Mouse (Mus musculus): ENCODE data around the gene Klkb1.
"Not testable (repeated sequence)": the region's sequence is repeated elsewhere in the genome, so short reads cannot be mapped to it uniquely, and the experiment has no call there.

Gene Klkb1

DNA sequence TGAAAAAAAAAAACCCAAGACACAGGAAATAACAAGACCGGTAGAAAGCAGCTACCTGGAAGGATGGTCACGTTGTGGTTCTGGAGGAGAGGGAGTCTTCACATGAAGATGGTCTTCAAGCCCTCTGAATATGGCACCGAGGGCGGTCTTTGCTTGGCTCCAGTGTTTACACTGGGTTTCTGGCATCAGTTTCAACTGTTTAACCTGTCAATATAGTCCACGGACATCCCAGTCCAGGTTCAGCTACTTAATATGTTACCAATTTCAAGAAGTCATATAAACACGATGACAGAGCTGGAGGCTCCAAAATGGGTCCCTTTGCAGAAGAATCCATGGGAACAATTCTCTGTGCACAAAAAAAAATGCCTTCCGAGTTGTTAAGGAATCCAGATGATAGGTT lies at the start of gene Klkb1:
Gene Klkb1 (minus strand): TSS at position 173 of the 400 bp plus-strand sequence.
- no peak for DNase-seq (ENCODE audit: low spot score)

- DNase-seq (ENCODE audit: low spot score), result no peak
Measured at GRCm38 (mm10) chr8:45344298-45344697, 49.6 kb upstream of the Klkb1 start.

DNA sequence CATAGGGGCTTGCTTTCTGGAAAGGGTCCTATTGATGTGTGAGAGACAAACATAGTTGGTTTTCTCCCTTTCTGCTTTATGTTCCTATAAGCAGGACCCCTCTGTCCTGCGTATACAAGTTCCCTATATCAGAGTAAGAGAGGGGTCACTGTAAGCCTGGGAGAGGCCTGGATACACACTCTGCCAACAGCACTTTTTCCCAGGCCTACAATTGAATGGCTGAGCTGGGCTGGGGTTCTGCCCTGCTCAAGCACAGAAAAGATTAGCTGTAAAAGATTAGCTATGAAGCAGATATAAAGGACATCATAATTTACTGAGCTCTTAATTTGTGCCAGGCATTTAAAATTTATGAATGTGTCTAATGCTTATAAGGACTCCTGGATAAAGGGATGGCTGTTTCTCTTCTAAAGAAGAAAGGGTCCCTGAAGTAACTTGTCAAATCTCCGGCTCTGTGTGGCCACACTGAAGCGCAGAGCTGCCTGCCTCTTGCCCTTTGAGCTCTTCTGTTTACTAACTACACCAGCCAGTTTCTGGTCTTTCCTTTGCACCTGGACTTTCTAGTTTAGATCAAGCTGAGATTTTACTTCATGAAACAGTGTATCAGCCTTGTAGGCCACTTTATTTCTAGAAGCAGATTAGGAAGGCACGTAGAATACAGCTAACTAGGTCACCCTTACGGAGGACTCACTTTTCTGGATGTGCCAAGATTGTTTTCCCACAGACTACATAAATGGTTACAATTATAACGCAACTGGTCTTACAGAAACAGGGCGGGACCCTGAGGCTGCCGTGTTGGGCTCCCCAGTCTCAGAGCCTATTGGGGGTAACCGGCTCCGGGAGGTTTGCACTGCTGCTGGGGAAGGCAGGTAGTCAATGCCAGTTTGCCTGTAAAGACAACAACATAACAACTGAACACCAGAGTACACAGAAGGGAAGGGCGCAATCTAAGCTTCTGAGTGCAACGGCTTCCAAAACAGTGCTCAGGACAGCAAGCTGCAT lies 47.3 kb upstream of the Klkb1 start:
- no peak for DNase-seq (ENCODE audit: low spot score)

DNA sequence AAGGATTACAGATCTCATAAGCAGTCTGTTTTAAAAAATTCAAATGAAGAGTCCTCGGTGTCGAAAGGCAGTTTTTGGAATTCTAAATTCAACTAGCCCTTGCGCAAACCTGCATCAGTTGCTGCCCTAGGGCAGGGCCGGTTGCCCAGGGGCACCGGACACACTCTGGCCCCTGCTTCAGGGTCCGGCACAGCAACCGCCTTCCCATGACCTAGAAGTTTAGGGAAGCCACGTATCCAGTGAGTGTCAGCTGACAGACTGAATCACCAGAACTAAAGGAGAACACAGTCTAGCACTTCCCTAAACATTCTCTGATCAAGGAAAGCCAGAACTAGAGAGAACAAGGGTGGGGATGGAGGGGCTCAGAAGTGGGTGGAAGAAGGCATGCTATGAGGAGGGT lies 38.8 kb upstream of the Klkb1 start:
- DNase-seq (ENCODE audit: low spot score), result peak; percentile 4

DNA sequence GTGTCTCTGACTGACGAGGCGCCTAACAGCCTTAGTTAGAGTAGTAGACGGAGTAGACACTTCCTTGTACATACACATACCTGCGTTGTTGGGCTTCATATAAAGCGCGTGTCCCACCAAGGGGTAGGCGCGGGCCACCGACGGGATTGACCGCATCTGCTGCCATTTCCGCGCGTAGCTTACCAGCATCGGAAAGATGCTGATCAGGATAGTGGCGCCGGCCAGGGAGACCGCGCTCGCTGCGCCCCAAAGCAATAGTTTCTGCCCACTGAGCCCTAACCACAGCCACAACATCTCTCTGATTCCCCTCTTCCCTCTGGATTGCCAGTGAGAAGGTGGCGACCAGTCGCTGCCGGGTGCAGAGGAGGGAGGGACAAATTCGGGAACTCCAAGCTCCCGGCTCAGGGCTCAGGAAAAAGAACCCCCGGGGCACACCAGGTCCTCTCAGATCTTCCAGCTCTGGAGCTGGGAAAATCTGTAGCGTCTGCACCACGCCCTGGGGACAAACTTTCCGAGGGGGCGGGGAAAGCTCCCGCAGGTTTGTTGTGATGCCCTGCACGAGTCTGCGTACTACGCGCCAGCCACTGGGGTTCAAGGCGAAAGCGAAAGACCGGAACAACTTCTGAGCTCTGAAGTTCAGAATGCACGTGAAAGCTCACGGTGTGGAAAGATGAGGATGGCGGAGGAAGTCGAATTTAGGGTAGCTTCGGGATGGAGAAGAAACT lies 38.2 kb upstream of the Klkb1 start, which contains the start of gene Cyp4v3:
Gene Cyp4v3 (minus strand): TSS at position 532 of the 725 bp plus-strand sequence.
- DNase-seq (ENCODE audit: low spot score), result peak; percentile 69

DNA sequence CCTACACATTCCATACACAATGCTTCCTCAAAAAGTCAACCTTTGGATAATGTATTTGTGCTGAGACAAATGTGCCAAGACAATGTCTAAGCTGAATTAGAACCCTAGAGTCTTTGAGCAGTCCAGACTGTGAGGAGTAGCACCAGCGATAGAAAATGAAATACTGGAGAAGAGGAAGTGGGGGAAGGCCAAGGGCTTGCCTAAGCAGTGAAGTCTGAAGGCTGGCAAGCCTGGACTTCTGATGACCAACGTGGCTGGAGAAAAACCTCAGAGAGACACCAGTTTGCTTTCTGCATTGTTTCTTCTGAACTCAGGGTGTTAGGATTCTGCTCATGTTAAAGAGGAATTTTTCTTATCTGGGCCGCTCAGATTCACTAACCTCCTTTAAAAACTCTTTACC lies 36.2 kb upstream of the Klkb1 start:
- DNase-seq (ENCODE audit: low spot score), result no peak

DNA sequence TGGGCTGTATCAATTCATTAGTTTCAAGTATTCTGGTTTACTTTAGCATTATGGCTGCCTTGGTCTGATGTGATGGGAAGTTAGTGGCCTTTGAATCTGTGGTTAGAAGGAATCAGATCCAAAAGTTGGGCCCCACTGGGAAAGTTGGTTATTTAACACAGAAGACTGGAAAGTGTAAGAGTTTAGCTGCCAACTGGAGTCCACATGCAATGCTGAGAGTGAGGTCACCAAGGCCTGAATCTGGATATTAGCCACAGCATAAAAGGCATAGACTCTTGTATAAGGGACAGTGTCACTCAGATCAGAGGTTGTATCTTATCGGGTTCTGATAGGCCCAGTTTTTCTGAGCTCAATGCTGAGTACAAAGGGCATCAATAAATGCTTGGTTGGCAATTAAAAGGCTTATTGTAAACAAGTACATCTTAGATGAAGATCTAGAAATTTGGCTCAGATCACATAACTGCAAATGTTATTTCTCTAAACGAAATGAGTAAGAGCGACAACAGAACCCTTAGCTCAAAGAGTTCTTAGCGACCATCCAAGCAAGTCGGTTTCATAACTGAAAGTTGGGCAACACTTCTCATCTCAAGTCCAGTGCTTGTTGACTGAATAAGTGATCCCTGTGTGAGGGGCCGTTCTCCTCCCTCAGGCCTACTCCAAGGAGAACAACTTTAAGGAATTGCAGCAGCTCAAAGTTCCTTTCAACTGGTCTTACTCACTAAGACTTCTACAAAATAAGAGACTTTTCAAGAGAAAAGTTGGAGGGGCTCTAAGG lies 34.7 kb upstream of the Klkb1 start:
- DNase-seq (ENCODE audit: low spot score), result no peak

GRCm38 (mm10) chr8:45327076-45327475 lies 32.4 kb upstream of the Klkb1 start:
- not testable (repeated sequence) for DNase-seq (ENCODE audit: low spot score)

GRCm38 (mm10) chr8:45324151-45324550 lies 29.5 kb upstream of the Klkb1 start:
- no peak for DNase-seq (ENCODE audit: low spot score)

DNA sequence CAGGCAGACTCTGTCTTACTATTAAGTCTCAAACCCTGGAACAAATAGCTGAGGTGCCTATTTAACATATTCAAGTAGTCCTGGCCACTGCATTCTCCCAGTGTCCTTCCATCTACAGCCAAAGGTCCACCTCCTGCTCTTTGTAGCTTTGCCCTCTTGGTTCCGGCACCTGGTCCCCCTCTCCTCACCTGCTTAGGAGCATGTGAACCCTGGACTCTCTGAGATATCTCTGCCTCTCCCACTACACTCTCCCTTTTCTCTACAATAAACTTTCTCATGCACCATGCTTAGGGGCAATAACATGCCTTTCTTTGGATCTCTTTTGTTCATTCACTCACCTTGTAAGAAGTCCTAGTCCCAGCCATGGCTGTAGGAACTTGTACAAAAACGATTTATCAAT lies 26.7 kb upstream of the Klkb1 start:
- DNase-seq (ENCODE audit: low spot score), result no peak

DNA sequence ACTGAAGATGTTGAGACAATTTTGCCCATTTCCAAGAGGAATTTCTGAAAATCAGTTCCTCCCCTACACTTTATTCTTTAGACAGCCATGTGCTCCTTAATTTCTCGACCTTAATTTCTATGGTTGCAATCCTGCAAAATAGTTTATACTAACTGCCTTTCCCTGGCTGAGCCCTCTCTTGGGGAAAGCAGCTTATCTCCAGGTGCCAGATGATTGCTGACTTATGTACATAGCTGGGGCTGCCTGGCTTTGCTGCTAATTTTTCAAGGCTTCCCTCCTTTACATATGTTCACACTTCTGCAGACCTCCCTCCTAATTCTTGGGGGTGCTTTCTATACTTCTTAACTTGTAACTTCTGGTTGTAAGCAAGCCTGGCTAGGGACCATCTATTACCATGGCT lies 26.3 kb upstream of the Klkb1 start:
- DNase-seq (ENCODE audit: low spot score), result no peak

DNA sequence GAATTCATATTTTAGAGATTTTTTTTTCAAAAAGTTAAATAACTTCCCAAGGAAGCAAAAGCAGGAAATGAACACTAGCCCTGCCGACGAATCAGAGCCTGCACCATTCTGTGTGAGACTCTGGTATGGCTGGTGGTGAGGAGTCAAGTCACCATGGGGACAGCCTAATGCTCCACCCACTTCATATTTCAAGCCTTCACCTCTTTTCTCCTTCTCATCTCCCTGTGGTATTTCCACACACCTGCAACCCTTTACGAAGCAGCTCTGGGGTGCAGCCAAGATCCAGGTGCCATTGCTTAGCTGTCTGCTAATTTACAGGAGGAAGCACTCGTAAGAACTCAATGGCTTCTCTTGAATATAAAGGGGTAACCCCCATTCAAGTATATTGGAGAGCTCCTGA lies 16.3 kb upstream of the Klkb1 start:
- DNase-seq (ENCODE audit: low spot score), result no peak

GRCm38 (mm10) chr8:45308366-45308765 lies 13.7 kb upstream of the Klkb1 start, which contains the start of gene Gm45753:
Gene Gm45753 (minus strand): TSS chr8:45308466.
- no peak for DNase-seq (ENCODE audit: low spot score)

GRCm38 (mm10) chr8:45305479-45305878 lies 10.8 kb upstream of the Klkb1 start:
- no peak for DNase-seq (ENCODE audit: low spot score)

DNA sequence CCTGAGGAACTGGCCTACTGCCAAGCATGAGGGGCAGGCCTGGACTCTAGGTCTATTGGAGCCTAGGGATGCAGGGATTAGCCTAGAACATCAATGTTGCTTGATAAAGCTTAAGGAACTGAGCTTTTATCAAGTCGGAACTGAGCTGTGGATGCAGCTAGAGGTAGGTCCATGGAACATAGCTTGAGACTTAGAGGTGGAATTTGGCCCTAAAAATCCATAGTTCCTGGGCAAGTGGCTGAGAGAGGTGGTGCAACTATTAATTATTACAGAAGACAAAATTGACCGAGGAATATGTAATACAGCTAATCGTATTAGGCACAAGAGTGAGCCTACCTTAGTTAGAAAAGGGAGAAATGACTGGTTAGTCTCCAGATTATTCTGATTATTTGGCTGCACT lies 9.7 kb upstream of the Klkb1 start:
- no peak for DNase-seq (ENCODE audit: low spot score)

DNA sequence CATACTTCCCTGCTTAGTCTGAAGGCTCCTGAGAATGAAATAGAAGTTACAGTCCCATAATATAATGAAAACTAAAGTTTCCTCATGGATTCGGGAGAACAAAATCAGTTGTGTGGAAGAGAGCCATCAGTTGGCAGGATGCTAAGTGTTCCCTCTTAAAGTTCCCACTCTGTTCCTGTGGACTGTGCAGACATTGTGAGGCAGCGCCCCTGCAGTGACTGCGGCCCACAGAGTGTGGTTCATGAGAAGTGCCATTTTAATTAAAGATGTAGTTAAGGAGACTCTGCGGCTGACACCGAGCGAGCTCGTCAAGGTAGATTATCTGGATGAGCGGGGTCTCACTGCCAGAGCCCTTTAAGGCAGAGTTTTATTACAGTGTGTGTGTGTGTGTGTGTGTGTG lies 7.7 kb upstream of the Klkb1 start:
- no peak for DNase-seq (ENCODE audit: low spot score)

DNA sequence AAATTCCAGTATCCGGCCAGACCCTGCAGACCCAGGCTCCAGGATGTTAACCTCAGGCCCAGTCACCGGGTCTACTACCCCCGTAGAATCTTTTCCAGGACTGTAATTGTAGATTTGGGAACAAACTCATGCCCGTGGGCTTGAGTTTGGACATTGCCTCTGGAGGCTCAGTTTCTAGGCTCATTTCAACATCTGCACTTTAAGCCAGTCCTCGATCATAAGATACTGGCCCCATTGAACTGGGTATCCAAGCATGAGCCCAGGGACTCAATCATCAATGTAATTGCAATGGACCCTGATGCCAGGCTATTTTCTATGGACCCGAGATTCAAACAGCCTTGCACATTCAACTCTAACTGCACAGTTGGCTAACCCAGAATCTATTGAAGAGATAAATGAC lies 617 bp upstream of the Klkb1 start:
- DNase-seq (ENCODE audit: low spot score), result no peak

- no peak for DNase-seq (ENCODE audit: low spot score)
Measured at GRCm38 (mm10) chr8:45291790-45292189, 2.9 kb downstream of the Klkb1 start.

- DNase-seq (ENCODE audit: low spot score), result no peak
Measured at GRCm38 (mm10) chr8:45281630-45282029, 13.0 kb downstream of the Klkb1 start.

- no peak for DNase-seq (ENCODE audit: low spot score)
Measured at GRCm38 (mm10) chr8:45277453-45277852, 17.2 kb downstream of the Klkb1 start.

DNA sequence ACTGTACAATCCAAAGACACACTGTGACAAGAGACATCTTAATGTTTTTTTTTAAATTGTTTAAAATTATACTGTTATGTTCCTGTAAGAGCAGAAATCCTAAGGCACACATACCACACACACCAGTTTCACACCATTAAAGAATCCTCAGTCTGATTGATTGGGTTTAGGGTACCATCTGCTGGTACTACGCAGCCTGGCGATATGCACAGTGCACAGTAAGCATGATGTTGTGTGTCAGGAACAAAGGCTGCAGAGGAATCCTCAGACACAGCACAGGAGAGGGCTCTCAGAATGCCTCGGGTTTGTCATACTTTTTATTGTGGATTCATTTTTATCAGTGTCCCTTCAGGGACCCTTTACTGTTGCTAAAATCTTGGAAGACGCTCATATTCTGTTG lies 20.3 kb downstream of the Klkb1 start:
- DNase-seq (ENCODE audit: low spot score), result no peak

DNA sequence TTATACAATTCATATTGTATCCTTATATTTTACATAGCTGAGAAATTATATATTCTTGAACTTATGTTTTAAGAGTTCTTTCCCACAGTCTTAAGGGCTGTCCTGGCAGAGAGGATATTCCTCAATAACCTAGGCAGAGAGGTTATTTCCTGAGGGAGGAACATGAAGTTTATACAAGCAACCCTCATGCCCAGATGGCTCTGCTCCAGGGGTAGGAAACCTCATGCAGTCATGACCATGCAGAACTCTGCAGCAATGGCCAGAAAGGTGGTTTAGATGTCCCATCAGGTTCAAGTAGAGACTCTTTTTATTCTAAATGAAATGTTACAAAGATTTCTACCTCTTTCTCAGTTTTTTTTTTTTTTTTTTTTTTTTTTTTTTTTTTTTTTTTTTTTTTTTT lies 25.6 kb downstream of the Klkb1 start:
- no peak for DNase-seq (ENCODE audit: low spot score)
